Mouse (Mus musculus): Measurements from ENCODE around the gene H3f3a.
A peak's percentile ranks its signal among the peaks of the same experiment; 100 is the strongest.

H3f3a gene

GRCm38 (mm10) chr1:180782906-180783579 lies 30.7 kb downstream of the H3f3a start:
- no peak for DNase-seq (ENCODE audit: low spot score)

GRCm38 (mm10) chr1:180781250-180781649 lies 32.5 kb downstream of the H3f3a start:
- DNase-seq (ENCODE audit: low spot score): no peak

- DNase-seq (ENCODE audit: low spot score): no peak
Measured at GRCm38 (mm10) chr1:180780291-180780690, 33.5 kb downstream of the H3f3a start.

- no peak for DNase-seq (ENCODE audit: low spot score)
Measured at GRCm38 (mm10) chr1:180778941-180779340, 34.8 kb downstream of the H3f3a start.

GRCm38 (mm10) chr1:180778403-180778754 lies 35.4 kb downstream of the H3f3a start:
- DNase-seq (ENCODE audit: low spot score): no peak

- peak; percentile 66 for DNase-seq (ENCODE audit: low spot score)
Measured at GRCm38 (mm10) chr1:180777660-180778402, 35.9 kb downstream of the H3f3a start.

- no peak for DNase-seq (ENCODE audit: low spot score)
Measured at GRCm38 (mm10) chr1:180777289-180777659, 36.5 kb downstream of the H3f3a start.

GRCm38 (mm10) chr1:180776494-180776893 lies 37.2 kb downstream of the H3f3a start:
- DNase-seq (ENCODE audit: low spot score): no peak

- no peak for DNase-seq (ENCODE audit: low spot score)
Measured at GRCm38 (mm10) chr1:180775849-180776493, 37.8 kb downstream of the H3f3a start.

GRCm38 (mm10) chr1:180775317-180775716 lies 38.4 kb downstream of the H3f3a start:
- DNase-seq (ENCODE audit: low spot score): no peak

GRCm38 (mm10) chr1:180774664-180775063 lies 39.1 kb downstream of the H3f3a start:
- DNase-seq (ENCODE audit: low spot score): peak; percentile 40

GRCm38 (mm10) chr1:180772291-180772690 lies 41.5 kb downstream of the H3f3a start:
- no peak for DNase-seq (ENCODE audit: low spot score)

- DNase-seq (ENCODE audit: low spot score): no peak
Measured at GRCm38 (mm10) chr1:180771722-180772121, 42.0 kb downstream of the H3f3a start.

GRCm38 (mm10) chr1:180771306-180771705 lies 42.4 kb downstream of the H3f3a start:
- no peak for DNase-seq (ENCODE audit: low spot score)

GRCm38 (mm10) chr1:180768334-180769168 lies 45.2 kb downstream of the H3f3a start:
- peak; percentile 51 for DNase-seq (ENCODE audit: low spot score)

GRCm38 (mm10) chr1:180767541-180768333 lies 46.0 kb downstream of the H3f3a start:
- no peak for DNase-seq (ENCODE audit: low spot score)

- DNase-seq (ENCODE audit: low spot score): no peak
Measured at GRCm38 (mm10) chr1:180766557-180766956, 47.2 kb downstream of the H3f3a start.

- no peak for DNase-seq (ENCODE audit: low spot score)
Measured at GRCm38 (mm10) chr1:180765393-180765792, 48.4 kb downstream of the H3f3a start.

- peak; percentile 64 for DNase-seq (ENCODE audit: low spot score)
Measured at GRCm38 (mm10) chr1:180763828-180764227, 49.9 kb downstream of the H3f3a start.

- DNase-seq (ENCODE audit: low spot score): no peak
Measured at GRCm38 (mm10) chr1:180763307-180763706, 50.4 kb downstream of the H3f3a start.

- DNase-seq (ENCODE audit: low spot score): no peak
Measured at GRCm38 (mm10) chr1:180762679-180763078, 51.1 kb downstream of the H3f3a start.
